Mouse (Mus musculus): ENCODE measurements around the gene Bmp8a.

DNA sequence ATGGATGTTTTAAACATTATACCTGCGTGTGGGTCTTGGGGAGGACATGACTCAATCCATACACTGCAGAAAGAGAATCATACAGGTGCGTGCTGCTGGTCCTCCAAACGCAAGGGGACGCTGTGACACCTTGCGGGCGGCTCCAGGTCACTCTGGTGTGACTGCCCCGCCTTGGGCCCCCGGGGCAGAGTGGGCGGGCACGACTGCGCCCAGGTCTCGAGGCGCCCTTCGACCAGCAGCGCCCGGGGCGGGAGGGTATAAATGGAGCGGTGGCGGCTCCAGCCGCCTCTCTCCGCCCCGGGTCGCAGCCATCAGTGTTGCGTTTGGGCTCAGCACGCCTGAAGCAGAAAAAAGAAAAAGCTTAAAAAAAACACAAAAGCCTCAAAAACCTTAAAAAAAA is 60.6 kb downstream of the Bmp8a start:
- TF ChIP-seq CTCF (IDR thresholded peaks at IDR 0.05; ENCODE audit: control insufficient read depth, insufficient read depth, insufficient replicate concordance, low read depth, low read length) (peak; percentile 82), POLR2A (IDR thresholded peaks at IDR 0.05; ENCODE audit: control insufficient read depth, low read depth, low read length) (peak; percentile 64)

All from testis, adult 2 months (tissue).